Mouse (Mus musculus) E14TG2a.4 (cell line): ENCODE measurements at regions not wholly inside any gene's neighbourhood (a gene's known extent, or its start where the extent isn't known, plus 50 kb on each side); places are given as distances from the start of the nearest gene placed in this dataset.

Experiments
- CTCF ChIP-seq: conservative IDR thresholded peaks from 2 replicates; pipeline ENCODE4 v1.5.1; 2014; ENCODE audit warnings: low read length
- NANOG ChIP-seq: IDR thresholded peaks from 2 replicates; pipeline ENCODE4 v1.6.1; 2014; ENCODE audit warnings: borderline replicate concordance, low read length, mixed read lengths

GRCm38 (mm10) chr7:52915981-52916380 is 900.5 kb upstream of the 1700015G11Rik start:
- no peak for TF ChIP-seq CTCF
- 0 out of 2 replicates have a peak, but pooled peaks have one; percentile 13 for TF ChIP-seq NANOG
